Mouse (Mus musculus): ENCODE measurements around the gene Sardh. TPM values are rescaled to one million over a fixed set of nuclear protein-coding genes. Genes with fewer than 3 reads are reported as not detected.

Gene Sardh
- polyA plus RNA-seq, 1 experiment: not detected

GRCm38 (mm10) chr2:27166074-27166473, 82.1 kb downstream of the Sardh start:
- TF ChIP-seq CTCF (IDR thresholded peaks at IDR 0.05; ENCODE audit: insufficient read depth, low read depth, low read length) (no peak), POLR2A (IDR thresholded peaks at IDR 0.05; ENCODE audit: insufficient read depth, low read depth, low read length) (no peak)
- 90% methylated on average over 2 of the region's 2 CpGs for WGBS
- Histone ChIP-seq H3K4me3 (ENCODE audit: insufficient read depth, low read depth, low read length) (no peak overlapping the region), H3K4me1 (ENCODE audit: control insufficient read depth, insufficient read depth, low read length) (peaks cover 58% of the 10 kb centered on the region), H3K27ac (ENCODE audit: insufficient read depth, low read depth, low read length) (0 out of 2 replicates have a peak overlapping the region, but pooled peaks have one; percentile 61)

DNA sequence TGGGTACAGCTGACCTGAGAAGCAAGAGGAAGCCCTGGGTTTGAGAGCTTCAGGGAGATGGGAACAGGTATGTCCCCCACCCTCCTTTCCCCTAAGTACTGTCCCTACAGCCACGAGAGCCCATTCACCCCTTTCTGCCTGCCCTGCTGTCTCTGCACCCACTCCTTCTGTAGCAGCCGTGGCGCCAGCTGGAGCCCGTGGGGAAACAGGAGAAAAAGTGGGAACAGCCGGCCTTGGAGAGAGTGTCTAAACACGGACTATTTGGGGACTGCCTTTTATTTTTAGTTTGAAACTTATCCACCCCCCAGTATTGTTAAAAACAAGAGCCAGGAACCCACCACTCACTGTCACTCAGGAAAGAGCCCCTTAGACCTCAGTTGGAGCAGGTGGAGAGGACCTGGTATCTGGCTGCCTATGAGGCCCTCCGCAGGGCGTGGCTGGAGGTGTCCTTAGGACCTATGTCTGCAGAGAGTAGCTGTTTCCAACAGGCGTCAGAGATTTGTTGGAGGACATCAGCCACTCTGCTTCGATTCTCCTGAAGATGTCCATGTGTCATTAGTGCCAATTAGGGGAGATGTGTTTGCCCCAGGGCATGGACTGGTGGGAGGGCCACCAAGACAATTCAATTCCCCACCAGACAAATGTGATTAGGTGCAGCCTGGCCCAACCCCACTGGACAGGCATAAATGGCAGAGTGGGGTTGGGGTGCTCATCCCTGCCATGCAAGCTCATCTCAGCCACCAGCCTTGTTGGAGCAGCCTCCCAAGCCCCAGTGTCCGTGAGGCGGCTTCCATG, 83.1 kb downstream of the Sardh start, which contains the start of gene Dbh:
TSS of gene Dbh (plus strand) at position 438 of the 795 bp plus-strand sequence.
- H3K4me3 ChIP-seq (ENCODE audit: insufficient read depth, low read depth, low read length): no peak within 1 kb of the TSS
- peaks cover 60% of the 10 kb centered on the region for H3K4me1 ChIP-seq (ENCODE audit: control insufficient read depth, insufficient read depth, low read length)
- no peak for TF ChIP-seq CTCF (IDR thresholded peaks at IDR 0.05; ENCODE audit: insufficient read depth, low read depth, low read length)
- H3K27ac ChIP-seq (ENCODE audit: insufficient read depth, low read depth, low read length): peak within 1 kb of the TSS; percentile 61
- WGBS: 55% methylated on average over 12 of the region's 12 CpGs

GRCm38 (mm10) chr2:27163851-27164250, 84.3 kb downstream of the Sardh start:
- Histone ChIP-seq H3K4me1 (ENCODE audit: control insufficient read depth, insufficient read depth, low read length) (peaks cover 61% of the 10 kb centered on the region), H3K4me3 (ENCODE audit: insufficient read depth, low read depth, low read length) (no peak overlapping the region), H3K27ac (ENCODE audit: insufficient read depth, low read depth, low read length) (peak overlapping the region; percentile 88)
- 10% methylated on average over 5 of the region's 5 CpGs for WGBS
- TF ChIP-seq CTCF (IDR thresholded peaks at IDR 0.05; ENCODE audit: insufficient read depth, low read depth, low read length) (no peak), POLR2A (IDR thresholded peaks at IDR 0.05; ENCODE audit: insufficient read depth, low read depth, low read length) (no peak)

GRCm38 (mm10) chr2:27162656-27163055, 85.5 kb downstream of the Sardh start:
- WGBS: 22% methylated on average over 11 of the region's 11 CpGs
- H3K4me1 ChIP-seq (ENCODE audit: control insufficient read depth, insufficient read depth, low read length): peaks cover 54% of the 10 kb centered on the region
- TF ChIP-seq CTCF (IDR thresholded peaks at IDR 0.05; ENCODE audit: insufficient read depth, low read depth, low read length): no peak
- no peak for TF ChIP-seq POLR2A (IDR thresholded peaks at IDR 0.05; ENCODE audit: insufficient read depth, low read depth, low read length)
- H3K27ac ChIP-seq (ENCODE audit: insufficient read depth, low read depth, low read length): peak overlapping the region; percentile 73
- no peak overlapping the region for H3K4me3 ChIP-seq (ENCODE audit: insufficient read depth, low read depth, low read length)

GRCm38 (mm10) chr2:27161526-27161925, 86.6 kb downstream of the Sardh start:
- TF ChIP-seq POLR2A (IDR thresholded peaks at IDR 0.05; ENCODE audit: insufficient read depth, low read depth, low read length) (no peak), CTCF (IDR thresholded peaks at IDR 0.05; ENCODE audit: insufficient read depth, low read depth, low read length) (no peak)
- H3K4me3 ChIP-seq (ENCODE audit: insufficient read depth, low read depth, low read length): no peak overlapping the region
- H3K4me1 ChIP-seq (ENCODE audit: control insufficient read depth, insufficient read depth, low read length): peaks cover 50% of the 10 kb centered on the region
- 89% methylated on average over 2 of the region's 2 CpGs for WGBS
- no peak overlapping the region for H3K27ac ChIP-seq (ENCODE audit: insufficient read depth, low read depth, low read length)

DNA sequence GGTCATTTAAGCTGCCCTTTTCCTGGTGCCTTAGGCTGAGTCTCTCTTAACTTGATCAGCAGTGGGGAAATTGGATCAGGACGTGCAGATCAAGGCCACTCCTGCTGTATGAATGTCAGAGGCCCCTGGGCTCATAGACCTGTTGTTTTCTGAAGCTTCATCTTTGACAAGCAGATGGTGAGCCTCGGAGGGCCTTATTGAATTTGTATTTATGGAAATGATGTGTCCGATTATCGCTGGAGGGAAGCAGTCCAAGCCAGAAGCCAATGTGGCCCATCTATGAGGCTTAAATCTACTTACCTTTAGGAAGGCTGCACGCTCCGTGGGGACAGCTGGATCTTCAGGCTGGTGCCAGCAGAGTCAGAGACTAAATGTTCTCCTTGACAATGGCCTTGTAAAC, 91.5 kb downstream of the Sardh start:
- Histone ChIP-seq H3K4me1 (ENCODE audit: control insufficient read depth, insufficient read depth, low read length) (peaks cover 37% of the 10 kb centered on the region), H3K4me3 (ENCODE audit: insufficient read depth, low read depth, low read length) (no peak overlapping the region), H3K27ac (ENCODE audit: insufficient read depth, low read depth, low read length) (no peak overlapping the region)
- TF ChIP-seq CTCF (IDR thresholded peaks at IDR 0.05; ENCODE audit: insufficient read depth, low read depth, low read length) (no peak), POLR2A (IDR thresholded peaks at IDR 0.05; ENCODE audit: insufficient read depth, low read depth, low read length) (no peak)
- WGBS: 78% methylated on average over 6 of the region's 6 CpGs

GRCm38 (mm10) chr2:27154466-27155185, 93.5 kb downstream of the Sardh start:
- H3K4me1 ChIP-seq (ENCODE audit: control insufficient read depth, insufficient read depth, low read length): peaks cover 41% of the 10 kb centered on the region
- peak overlapping the region; percentile 92 for H3K27ac ChIP-seq (ENCODE audit: insufficient read depth, low read depth, low read length)
- H3K4me3 ChIP-seq (ENCODE audit: insufficient read depth, low read depth, low read length): no peak overlapping the region
- TF ChIP-seq POLR2A (IDR thresholded peaks at IDR 0.05; ENCODE audit: insufficient read depth, low read depth, low read length): no peak
- TF ChIP-seq CTCF (IDR thresholded peaks at IDR 0.05; ENCODE audit: insufficient read depth, low read depth, low read length): no peak
- 17% methylated on average over 10 of the region's 10 CpGs for WGBS

GRCm38 (mm10) chr2:27149457-27149856, 98.7 kb downstream of the Sardh start:
- TF ChIP-seq POLR2A (IDR thresholded peaks at IDR 0.05; ENCODE audit: insufficient read depth, low read depth, low read length) (no peak), CTCF (IDR thresholded peaks at IDR 0.05; ENCODE audit: insufficient read depth, low read depth, low read length) (no peak)
- H3K27ac ChIP-seq (ENCODE audit: insufficient read depth, low read depth, low read length): peak overlapping the region; percentile 34; the same call in 1 of the 2 replicates
- H3K4me1 ChIP-seq (ENCODE audit: control insufficient read depth, insufficient read depth, low read length): peaks cover 43% of the 10 kb centered on the region
- 17% methylated on average over 2 of the region's 2 CpGs for WGBS
- no peak overlapping the region for H3K4me3 ChIP-seq (ENCODE audit: insufficient read depth, low read depth, low read length)

GRCm38 (mm10) chr2:27146840-27147239, 101.3 kb downstream of the Sardh start:
- Histone ChIP-seq H3K4me1 (ENCODE audit: control insufficient read depth, insufficient read depth, low read length) (peaks cover 41% of the 10 kb centered on the region), H3K27ac (ENCODE audit: insufficient read depth, low read depth, low read length) (no peak overlapping the region), H3K4me3 (ENCODE audit: insufficient read depth, low read depth, low read length) (no peak overlapping the region)
- TF ChIP-seq CTCF (IDR thresholded peaks at IDR 0.05; ENCODE audit: insufficient read depth, low read depth, low read length): no peak
- no peak for TF ChIP-seq POLR2A (IDR thresholded peaks at IDR 0.05; ENCODE audit: insufficient read depth, low read depth, low read length)
- 64% methylated on average over 6 of the region's 6 CpGs for WGBS
